Mouse (Mus musculus) MEL (cell line): Measurements from ENCODE around the gene Gm5244. TPM values are rescaled to one million over a fixed set of nuclear protein-coding genes. Genes with fewer than 3 reads are reported as not detected.

Source experiments
- DNase-seq: peaks from one replicate; pipeline ENCODE4 v3.0.0; 2011; ENCODE audit warnings: low read depth, low spot score
- H3K27ac ChIP-seq: 2 replicates; pipeline ENCODE4 v1.5.1; 2012; ENCODE audit warnings: low read depth, mild to moderate bottlenecking, control low read depth, low read length, moderate library complexity; ENCODE audit not compliant: control insufficient read depth
- H3K27me3 ChIP-seq, 2 experiments: fragments of 150-350 bp in 1 of 2; sonication (generic) in 1 of 2; 2 replicates each; pipeline ENCODE4 v1.6.1; 2012; ENCODE audit warnings: low read length in 2 of 2, mild to moderate bottlenecking in 2 of 2, improper control_type of control experiment in 1 of 2, moderate library complexity in 1 of 2; ENCODE audit not compliant: insufficient read depth in 2 of 2, control insufficient read depth in 1 of 2
- H3K36me3 ChIP-seq, 2 experiments: 2 replicates each; pipeline ENCODE4 v1.6.1; 2012 to 2014; ENCODE audit warnings: low read length in 2 of 2, improper control_type of control experiment in 1 of 2, inconsistent platforms in 1 of 2, mild to moderate bottlenecking in 1 of 2; ENCODE audit not compliant: insufficient read depth in 2 of 2, control insufficient read depth in 1 of 2
- H3K4me1 ChIP-seq, 2 experiments: fragments of 150-350 bp in 1 of 2; sonication (generic) in 1 of 2; 2 replicates each; pipeline ENCODE4 v1.6.1; 2012; ENCODE audit warnings: low read length in 2 of 2, improper control_type of control experiment in 1 of 2, mild to moderate bottlenecking in 1 of 2; ENCODE audit not compliant: insufficient read depth in 2 of 2, control insufficient read depth in 1 of 2
- H3K4me3 ChIP-seq, 2 experiments: fragments of 150-350 bp in 1 of 2; sonication (generic) in 1 of 2; 2 replicates each; pipeline ENCODE4 v1.5.1; 2012; ENCODE audit warnings: low read depth in 2 of 2, low read length in 2 of 2, mild to moderate bottlenecking in 2 of 2, moderate library complexity in 2 of 2, control low read depth in 1 of 2, improper control_type of control experiment in 1 of 2; ENCODE audit not compliant: control insufficient read depth in 1 of 2, insufficient read depth in 1 of 2
- H3K79me2 ChIP-seq: 2 replicates; pipeline ENCODE4 v1.6.1; 2012; ENCODE audit warnings: mild to moderate bottlenecking, low read length, moderate library complexity; ENCODE audit not compliant: control insufficient read depth, poor library complexity, insufficient read depth
- H3K9ac ChIP-seq: 2 replicates; pipeline ENCODE4 v1.6.1; 2012; ENCODE audit warnings: low read depth, mild to moderate bottlenecking, control low read depth, low read length, moderate library complexity; ENCODE audit not compliant: control insufficient read depth, poor library complexity, severe bottlenecking
- H3K9me3 ChIP-seq: fragments of 150-350 bp; sonication (generic); replicated peaks from 2 replicates; pipeline ENCODE4 v1.6.1; 2012; ENCODE audit warnings: mild to moderate bottlenecking, low read length, improper control_type of control experiment, moderate library complexity; ENCODE audit not compliant: insufficient read depth
- BHLHE40 ChIP-seq: IDR thresholded peaks from 2 replicates; pipeline ENCODE4 v1.6.1; 2012; ENCODE audit warnings: low read depth, mild to moderate bottlenecking, inconsistent platforms, low read length, improper control_type of control experiment, borderline replicate concordance
- CHD1 ChIP-seq: IDR thresholded peaks from 2 replicates; pipeline ENCODE4 v1.6.1; 2012; ENCODE audit warnings: low read depth, mild to moderate bottlenecking, inconsistent platforms, low read length, improper control_type of control experiment
- GATA1 ChIP-seq: IDR thresholded peaks from 2 replicates; pipeline ENCODE4 v1.6.1; 2011; ENCODE audit warnings: low read depth, low read length, improper control_type of control experiment
- HCFC1 ChIP-seq: IDR thresholded peaks from 2 replicates; pipeline ENCODE4 v1.6.1; 2012; ENCODE audit warnings: low read depth, mild to moderate bottlenecking, inconsistent platforms, low read length, improper control_type of control experiment, moderate library complexity
- JUND ChIP-seq: IDR thresholded peaks from 2 replicates; pipeline ENCODE4 v1.6.1; 2011; ENCODE audit warnings: low read depth, mild to moderate bottlenecking, improper control_type of control experiment, low read length
- KAT2A ChIP-seq: conservative IDR thresholded peaks from 2 replicates; pipeline ENCODE4 v1.6.1; 2012; ENCODE audit warnings: low read depth, low read length, improper control_type of control experiment, inconsistent platforms
- MAFK ChIP-seq: IDR thresholded peaks from 2 replicates; pipeline ENCODE4 v1.6.1; 2011; ENCODE audit warnings: low read depth, mild to moderate bottlenecking, low read length, improper control_type of control experiment, borderline replicate concordance
- MEF2A ChIP-seq: IDR thresholded peaks from 2 replicates; pipeline ENCODE4 v1.6.1; 2014; ENCODE audit warnings: low read depth, mild to moderate bottlenecking, inconsistent platforms, low read length, improper control_type of control experiment; ENCODE audit not compliant: poor library complexity, insufficient replicate concordance, severe bottlenecking; ENCODE audit errors: extremely low read depth
- NRF1 ChIP-seq: IDR thresholded peaks from 2 replicates; pipeline ENCODE4 v1.6.1; 2014; ENCODE audit warnings: low read depth, mild to moderate bottlenecking, inconsistent platforms, low read length, improper control_type of control experiment, moderate library complexity; ENCODE audit not compliant: poor library complexity, insufficient read depth, severe bottlenecking
- POLR2A ChIP-seq, 2 experiments: IDR thresholded peaks; 2 replicates each; pipeline ENCODE4 v1.6.1; 2011 to 2012; ENCODE audit warnings: low read length in 2 of 2, mild to moderate bottlenecking in 2 of 2, control low read depth in 1 of 2, improper control_type of control experiment in 1 of 2, low read depth in 1 of 2, moderate library complexity in 1 of 2; ENCODE audit not compliant: control insufficient read depth in 1 of 2, insufficient read depth in 1 of 2, poor library complexity in 1 of 2
- POLR2AphosphoS2 ChIP-seq: IDR thresholded peaks from 2 replicates; pipeline ENCODE4 v1.6.1; 2011; ENCODE audit warnings: low read length, improper control_type of control experiment
- RAD21 ChIP-seq: IDR thresholded peaks from 2 replicates; pipeline ENCODE4 v1.6.1; 2011; ENCODE audit warnings: mild to moderate bottlenecking, low read depth, low read length, improper control_type of control experiment
- SMC3 ChIP-seq: IDR thresholded peaks from 2 replicates; pipeline ENCODE4 v1.6.1; 2011; ENCODE audit warnings: low read depth, low read length, improper control_type of control experiment
- TAL1 ChIP-seq: IDR thresholded peaks from 2 replicates; pipeline ENCODE4 v1.6.1; 2012; ENCODE audit warnings: mild to moderate bottlenecking, inconsistent platforms, low read length, moderate library complexity, mixed read lengths
- TBP ChIP-seq: IDR thresholded peaks from 2 replicates; pipeline ENCODE4 v1.8.0; 2011; ENCODE audit warnings: low read depth, low read length, improper control_type of control experiment
- TCF12 ChIP-seq: IDR thresholded peaks from 2 replicates; pipeline ENCODE4 v1.6.1; 2014; ENCODE audit warnings: low read depth, mild to moderate bottlenecking, inconsistent platforms, low read length, improper control_type of control experiment, moderate library complexity
- UBTF ChIP-seq: IDR thresholded peaks from 2 replicates; pipeline ENCODE4 v1.6.1; 2012; ENCODE audit warnings: low read depth, mild to moderate bottlenecking, inconsistent platforms, low read length, improper control_type of control experiment, moderate library complexity, borderline replicate concordance; ENCODE audit not compliant: insufficient read depth
- USF1 ChIP-seq: IDR thresholded peaks from 2 replicates; pipeline ENCODE4 v1.6.1; 2014; ENCODE audit warnings: low read depth, mild to moderate bottlenecking, inconsistent platforms, low read length, improper control_type of control experiment, moderate library complexity
- USF2 ChIP-seq, 2 experiments: IDR thresholded peaks; 2 replicates each; pipeline ENCODE4 v1.6.1; 2011 to 2012; ENCODE audit warnings: improper control_type of control experiment in 2 of 2, low read length in 2 of 2, borderline replicate concordance in 1 of 2, inconsistent platforms in 1 of 2, low read depth in 1 of 2, mild to moderate bottlenecking in 1 of 2; ENCODE audit not compliant: insufficient read depth in 1 of 2
- ZC3H11A ChIP-seq: IDR thresholded peaks from 2 replicates; pipeline ENCODE4 v1.6.1; 2012; ENCODE audit warnings: low read depth, mild to moderate bottlenecking, inconsistent platforms, low read length, improper control_type of control experiment
- ZNF384 ChIP-seq: IDR thresholded peaks from 2 replicates; pipeline ENCODE4 v1.6.1; 2012; ENCODE audit warnings: low read depth, mild to moderate bottlenecking, inconsistent platforms, low read length, improper control_type of control experiment
- polyA plus RNA-seq, 2 experiments: library from polyadenylated mRNA; stranded (reverse) in 1 of 2; unstranded in 1 of 2; fragments of >175 nt in 1 of 2; fragments of >200 nt in 1 of 2; gene quantifications; 2 replicates each; pipeline versions ENCODE4 v1.2.1 to v1.2.4; 2012; ENCODE audit warnings: low replicate concordance in 2 of 2, low read depth in 1 of 2; ENCODE audit not compliant: insufficient read length in 2 of 2, insufficient read depth in 1 of 2, missing spikeins in 1 of 2
- total RNA-seq: library from RNA; depleted of rRNA; stranded (reverse); fragments of 300-350 nt; gene quantifications from 2 replicates; pipeline ENCODE4 v1.2.3, GENCODE M21; 2012

Gm5244 gene
- total and polyA plus RNA-seq, 3 experiments, result 0.13 TPM; not detected in 2

DNA sequence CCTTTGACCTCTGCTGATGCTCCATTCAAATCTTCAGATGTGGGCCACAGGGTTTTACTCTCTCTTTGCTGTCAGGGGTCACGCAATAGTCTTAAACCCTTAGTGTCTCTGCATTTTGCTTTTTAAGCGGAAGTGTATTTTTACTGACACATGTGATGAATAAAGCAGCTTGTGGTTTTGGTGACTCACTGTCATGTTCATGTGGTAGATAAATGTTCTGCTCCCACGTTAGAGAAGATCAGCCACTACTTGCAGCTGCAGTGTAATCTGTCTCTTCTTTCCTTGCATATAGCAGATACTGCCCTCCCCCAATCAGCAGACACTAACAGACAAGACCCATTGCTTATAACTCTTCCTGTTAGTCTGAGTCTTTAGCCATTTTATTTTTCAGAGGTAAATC, 12.9 kb upstream of the Gm5244 start (continued):
- peak; percentile 92 for TF ChIP-seq MAFK
- peak; percentile 67; the same call in 1 of the 2 replicates for TF ChIP-seq HCFC1
- TF ChIP-seq ZC3H11A, result no peak
- TF ChIP-seq NRF1, result no peak
- peak; percentile 27; the same call in 1 of the 2 replicates for TF ChIP-seq SMC3
- 0 out of 2 replicates have a peak, but pooled peaks have one; percentile 42 for TF ChIP-seq TBP
- no peak for TF ChIP-seq USF2 (IDR thresholded peaks at IDR 0.05; ENCODE audit: borderline replicate concordance in 1 of 2, insufficient read depth in 1 of 2, low read depth in 1 of 2, low read length in 2 of 2)
- TF ChIP-seq CHD1, result 0 out of 2 replicates have a peak, but pooled peaks have one; percentile 53
- no peak for TF ChIP-seq POLR2A (IDR thresholded peaks at IDR 0.05; ENCODE audit: control insufficient read depth in 1 of 2, insufficient read depth in 1 of 2, low read depth in 1 of 2, low read length in 2 of 2, poor library complexity in 1 of 2)

DNA sequence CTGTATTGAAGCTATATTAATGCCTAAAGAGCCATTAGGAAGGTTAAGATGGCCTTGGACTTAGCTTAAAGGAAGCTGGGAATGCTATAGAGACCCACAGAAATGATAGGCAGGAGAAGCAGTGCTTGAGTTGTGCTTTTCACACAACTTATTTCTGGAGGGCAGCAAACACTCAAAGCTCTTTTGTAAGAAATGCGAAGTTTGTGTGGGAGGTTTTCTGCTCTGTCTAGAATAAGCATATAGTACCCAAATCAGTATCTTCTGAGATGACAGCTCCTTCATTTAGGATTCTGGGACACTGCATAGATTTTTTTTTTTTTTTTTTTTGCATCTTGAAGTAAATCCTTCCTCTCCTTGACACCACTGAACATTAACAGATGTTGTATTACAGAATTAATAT, 8.0 kb upstream of the Gm5244 start:
- no peak overlapping the region for H3K9ac ChIP-seq
- H3K27me3 ChIP-seq, result no peaks in the 10 kb centered on the region
- peaks cover 2 to 8% of the 10 kb centered on the region in 2 experiments; a peak in 3 of 4 replicates for H3K4me1 ChIP-seq
- peaks cover 0 to 16% of the 10 kb centered on the region in 2 experiments; a peak in 2 of 4 replicates for H3K36me3 ChIP-seq
- H3K79me2 ChIP-seq, result no peaks in the 10 kb centered on the region
- no peak overlapping the region for H3K27ac ChIP-seq
- no peaks in the 10 kb centered on the region for H3K9me3 ChIP-seq
- H3K4me3 ChIP-seq, result no peak overlapping the region
- no peak for DNase-seq
- TF ChIP-seq ZC3H11A (no peak), UBTF (no peak), RAD21 (no peak), ZNF384 (no peak), POLR2A (IDR thresholded peaks at IDR 0.05; ENCODE audit: control insufficient read depth in 1 of 2, insufficient read depth in 1 of 2, low read depth in 1 of 2, low read length in 2 of 2, poor library complexity in 1 of 2) (no peak), TCF12 (no peak), MEF2A (no peak), POLR2AphosphoS2 (no peak), KAT2A (no peak), USF1 (no peak), GATA1 (no peak), BHLHE40 (no peak), TAL1 (no peak), JUND (no peak)
